Mouse (Mus musculus): ENCODE data around the gene Slc25a26.
"Not testable (repeated sequence)": the region's sequence is repeated elsewhere in the genome, so short reads cannot be mapped to it uniquely, and the experiment has no call there.

DNA sequence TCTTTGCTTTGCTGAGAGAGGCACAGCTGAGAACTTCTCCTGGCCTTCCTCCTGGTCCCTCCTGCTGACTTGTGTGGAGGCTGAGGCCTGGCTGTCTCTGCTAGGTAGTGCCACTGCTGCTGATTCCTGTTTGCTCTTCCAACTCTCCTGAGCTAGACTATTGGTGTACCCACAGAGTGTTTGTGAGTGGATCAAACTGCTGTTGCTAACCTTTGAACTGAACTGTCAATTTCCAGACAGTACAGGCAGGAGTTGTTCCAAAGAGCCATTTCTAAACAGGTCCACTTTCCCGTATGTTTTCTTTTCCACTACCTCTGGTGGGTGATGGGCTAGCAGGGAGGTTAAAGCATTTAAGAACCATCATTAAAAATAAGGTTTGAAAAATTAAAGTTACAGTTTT lies 58.5 kb downstream of the Slc25a26 start:
- TF ChIP-seq GATA1, TAL1 (IDR thresholded peaks at IDR 0.05; ENCODE audit: low read length): not testable (repeated sequence)
